Mouse (Mus musculus) heart, embryonic 14.5 days (tissue): ENCODE results near the gene Olfr19. TPM values are rescaled to one million over a fixed set of nuclear protein-coding genes. Genes with fewer than 3 reads are reported as not detected.

Experiments used
- polyA plus RNA-seq: library from polyadenylated mRNA; unstranded; fragments of >200 nt; fragmentation: Nextera tagmentation; extraction: Ambion mirVana; gene quantifications from 2 replicates; pipeline ENCODE4 v1.2.1, GENCODE M21; 2014

The Olfr19 gene
- polyA plus RNA-seq, 1 experiment from 2014 or later = not detected

Other genes starting within 250 kb of the Olfr19 start
- gene Fgd4, start 75.9 kb downstream of the Olfr19 start, polyA plus RNA-seq = 14.9 and 15.7 TPM in 2 replicates
- gene Spag6l, start 153.1 kb upstream of the Olfr19 start, polyA plus RNA-seq = 0.26 and 0.30 TPM in 2 replicates
- not detected in 2 replicates for gene Igll1, start 187.6 kb upstream of the Olfr19 start, polyA plus RNA-seq
- gene Top3b, start 194.3 kb upstream of the Olfr19 start, polyA plus RNA-seq = 47.5 and 51.3 TPM in 2 replicates
- gene Vpreb1, start 194.4 kb upstream of the Olfr19 start, polyA plus RNA-seq = 1.0 and 1.2 TPM in 2 replicates
- gene Ppm1f, start 220.1 kb upstream of the Olfr19 start, polyA plus RNA-seq = 18.6 and 19.9 TPM in 2 replicates